Comparison of ENCODE assay signal across 31 mouse cellular contexts in genomic region chr9:32654305-32654704, GRCm38 (mm10). TPM values are rescaled to one million over a fixed set of nuclear protein-coding genes. Genes with fewer than 3 reads are reported as not detected.
DNase-seq lines count a peak whose midpoint lies in the region; ATAC-seq and TF ChIP-seq lines count a peak whose summit lies in the region.
"Had no signal": no experiment of that assay in that cellular context is flagged by ENCODE, and none has a peak within 500 bp of the region (broad histone marks: within the 10 kb centered on the region; RNA-seq: fewer than 3 reads in every experiment).

No protein-coding gene starts in this region.

- no peak overlapping the region for H3K9ac ChIP-seq in liver, embryonic 15.5 days
- H3K9ac ChIP-seq: embryonic facial prominence, embryonic 15.5 days; forebrain, embryonic 13.5 days; heart, embryonic 13.5 days; hindbrain, embryonic 15.5 days; intestine, embryonic 15.5 days; midbrain, embryonic 15.5 days had no signal

- H3K9me3 ChIP-seq in liver, embryonic 15.5 days (replicated peaks) = no peaks in the 10 kb centered on the region
- H3K9me3 ChIP-seq: embryonic facial prominence, embryonic 10.5 days; embryonic facial prominence, embryonic 15.5 days; forebrain, embryonic 13.5 days; heart, embryonic 13.5 days; hindbrain, embryonic 10.5 days; hindbrain, embryonic 15.5 days; intestine, embryonic 15.5 days; midbrain, embryonic 15.5 days had no signal

- no peaks in the 10 kb centered on the region for H3K27me3 ChIP-seq in liver, embryonic 15.5 days
- H3K27me3 ChIP-seq in Patski = no peaks in the 10 kb centered on the region
- H3K27me3 ChIP-seq: CH12.LX; embryonic facial prominence, embryonic 15.5 days; heart, embryonic 13.5 days; intestine, embryonic 15.5 days; midbrain, embryonic 15.5 days had no signal

- POLR2A ChIA-PET in Patski (lab: Charles Lee) = interaction anchor here (0.5 kb wide), 1 partner anchor 459 kb away, joined by 4 read pairs; no protein-coding TSS in a partner anchor

- H3K4me1 ChIP-seq in liver, embryonic 15.5 days (replicated peaks) = no peaks in the 10 kb centered on the region
- H3K4me1 ChIP-seq in brown adipose tissue, adult 24 weeks (ENCODE audit: control insufficient read depth, insufficient read depth, insufficient read length, low read length) = peaks cover 29% of the 10 kb centered on the region
- H3K4me1 ChIP-seq: embryonic facial prominence, embryonic 15.5 days; forebrain, embryonic 13.5 days; hindbrain, embryonic 15.5 days; intestine, embryonic 15.5 days; midbrain, embryonic 15.5 days had no signal

- CTCF ChIA-PET in Patski (lab: Charles Lee) = no interaction called here

- no peak for TF ChIP-seq CTCF in Patski (IDR thresholded peaks at IDR 0.05)

- no peaks in the 10 kb centered on the region for H3K36me3 ChIP-seq in liver, embryonic 15.5 days (replicated peaks)
- H3K36me3 ChIP-seq: embryonic facial prominence, embryonic 10.5 days; embryonic facial prominence, embryonic 15.5 days; heart, embryonic 13.5 days; hindbrain, embryonic 10.5 days; hindbrain, embryonic 15.5 days; intestine, embryonic 15.5 days; midbrain, embryonic 15.5 days had no signal

- H3K4me2 ChIP-seq in liver, embryonic 15.5 days = no peak overlapping the region; the same call in 1 of the 2 replicates
- H3K4me2 ChIP-seq: embryonic facial prominence, embryonic 15.5 days; forebrain, embryonic 13.5 days; heart, embryonic 13.5 days; hindbrain, embryonic 15.5 days; intestine, embryonic 15.5 days; midbrain, embryonic 15.5 days had no signal

- no peak overlapping the region for H3K4me3 ChIP-seq in liver, embryonic 15.5 days (replicated peaks)
- no peak overlapping the region for H3K4me3 ChIP-seq in brown adipose tissue, adult 24 weeks (ENCODE audit: insufficient read depth, low read depth, low read length)
- H3K4me3 ChIP-seq: embryonic facial prominence, embryonic 10.5 days; embryonic facial prominence, embryonic 15.5 days; forebrain, embryonic 13.5 days; heart, embryonic 13.5 days; hindbrain, embryonic 10.5 days; hindbrain, embryonic 15.5 days; intestine, embryonic 15.5 days; midbrain, embryonic 15.5 days had no signal

- no peak for ATAC-seq in liver, embryonic 15.5 days (ENCODE audit: insufficient read depth)
- ATAC-seq in Patski = peak; percentile 65
- peak; percentile 79 for ATAC-seq in megakaryocyte, adult 5-6 weeks (ENCODE audit: poor library complexity, severe bottlenecking)
- ATAC-seq: forebrain, embryonic 13.5 days; intestine, embryonic 15.5 days; lung, postnatal 0 days; midbrain, embryonic 15.5 days had no signal

- 63% methylated on average over 1 of the region's 1 CpGs for WGBS in liver, embryonic 15.5 days (ENCODE audit: insufficient replicate concordance)

- H3K27ac ChIP-seq in liver, embryonic 15.5 days (replicated peaks) = peak overlapping the region; percentile 33; the same call in 1 of the 2 replicates
- H3K27ac ChIP-seq in brown adipose tissue, adult 24 weeks (replicated peaks; ENCODE audit: low read depth, low read length) = peak overlapping the region; percentile 54; the same call in 1 of the 2 replicates
- H3K27ac ChIP-seq: embryonic facial prominence, embryonic 10.5 days; embryonic facial prominence, embryonic 15.5 days; forebrain, embryonic 13.5 days; heart, embryonic 13.5 days; hindbrain, embryonic 10.5 days; hindbrain, embryonic 15.5 days; intestine, embryonic 15.5 days; midbrain, embryonic 15.5 days; stomach, postnatal 0 days had no signal

- DNase-seq in liver = no peak
- DNase-seq in Patski (ENCODE audit: low read depth, low spot score) = no peak
- DNase-seq in T-cell, adult 2 months (ENCODE audit: low spot score) = no peak
- no peak for DNase-seq in cerebellum, adult 9-10 months
- DNase-seq: adrenal gland, postnatal 14 days; cerebellum, adult 18-20 months; cerebellum, postnatal 14 days; gastrocnemius, postnatal 25 days; heart, adult 18-20 months; heart, postnatal 10 days; kidney, adult 8-10 months; kidney, postnatal 4 days; left cerebral cortex, postnatal 4 days; lung, adult 18-20 months; lung, postnatal 4 days; thymus, adult 18-20 months; thymus, postnatal 25 days had no signal

- in situ Hi-C loops in Patski (cut with MboI; ENCODE audit: low pct_unique_long_range_greater_than_20kb) = no loop called here

RNA-seq across cellular contexts. Expression of gene Ets1, which starts 18.3 kb away (rescaled TPM):
- polyA plus RNA-seq in liver, embryonic 15.5 days (2015; fragmentation: Nextera tagmentation; extraction: Ambion mirVana) = 13.6 and 15.4 TPM in 2 replicates
- polyA plus RNA-seq in Patski (2021) = 48.3 TPM
- polyA plus RNA-seq in brown adipose tissue, adult 24 weeks (2012; ENCODE audit: insufficient read depth, insufficient read length, missing spikeins) = 13.4 and 18.7 TPM in 2 replicates
- total RNA-seq in megakaryocyte, adult 5-6 weeks (2015) = 8.6 and 16.8 TPM in 2 replicates
- total RNA-seq in megakaryocyte, adult 5-6 weeks (2017) = 29.5 and 33.1 TPM in 2 replicates
